Mouse (Mus musculus) forebrain, embryonic 14.5 days (tissue): ENCODE results near the gene Cacna1g. TPM values are rescaled to one million over a fixed set of nuclear protein-coding genes. Genes with fewer than 3 reads are reported as not detected.

Experiments
- ATAC-seq: fragments of 200-750 bp; cut with Nextera tagmentation; 2 replicates; pipeline ENCODE4 v1.8.0; 2017; ENCODE audit warnings: mild to moderate bottlenecking, moderate library complexity
- DNase-seq: peaks from one replicate; pipeline ENCODE4 v3.0.0-alpha.2; 2015; ENCODE audit warnings: low spot score
- H3K27ac ChIP-seq: fragments of 300-500 bp; sonication (generic); 2 replicates; pipeline ENCODE4 v1.5.1; 2014; ENCODE audit warnings: low read depth, mild to moderate bottlenecking, control low read depth, low read length, moderate library complexity
- H3K27me3 ChIP-seq: fragments of 300-500 bp; sonication (generic); replicated peaks from 2 replicates; pipeline ENCODE4 v1.6.1; 2014; ENCODE audit warnings: low read length, control low read depth, mixed read lengths; ENCODE audit not compliant: control insufficient read depth, insufficient read depth
- H3K36me3 ChIP-seq: fragments of 300-500 bp; sonication (generic); 2 replicates; pipeline ENCODE4 v1.6.1; 2014; ENCODE audit warnings: low read length, control low read depth; ENCODE audit not compliant: control insufficient read depth, insufficient read depth
- H3K4me1 ChIP-seq: fragments of 300-500 bp; sonication (generic); 2 replicates; pipeline ENCODE4 v1.6.1; 2014; ENCODE audit warnings: antibody characterized with exemption, low read length, control low read depth; ENCODE audit not compliant: control insufficient read depth, insufficient read depth
- H3K4me2 ChIP-seq: fragments of 300-500 bp; sonication (generic); 2 replicates; pipeline ENCODE4 v1.6.1; 2014; ENCODE audit warnings: mild to moderate bottlenecking, control low read depth, low read length
- H3K4me3 ChIP-seq: fragments of 300-500 bp; sonication (generic); 2 replicates; pipeline ENCODE4 v1.5.1; 2014; ENCODE audit warnings: low read depth, low read length, control low read depth
- H3K9ac ChIP-seq: fragments of 300-500 bp; sonication (generic); 2 replicates; pipeline ENCODE4 v1.6.1; 2014; ENCODE audit warnings: mild to moderate bottlenecking, low read length, control low read depth, moderate library complexity
- H3K9me3 ChIP-seq: fragments of 300-500 bp; sonication (generic); replicated peaks from 2 replicates; pipeline ENCODE4 v1.6.1; 2016; ENCODE audit warnings: low read length, control low read depth, mixed read lengths; ENCODE audit not compliant: control insufficient read depth
- WGBS: fragments of 180-500 bp; shearing (Covaris S2); extraction: QIAGEN DNeasy Blood & Tissue Kit; methylation state at CpG from one replicate; pipeline ENCODE4 v1.1.7; 2014; 5-methylcytosine and 5-hydroxymethylcytosine counted together
- polyA plus RNA-seq: library from polyadenylated mRNA; unstranded; fragments of >200 nt; fragmentation: Nextera tagmentation; extraction: Ambion mirVana; gene quantifications from 2 replicates; pipeline ENCODE4 v1.2.1, GENCODE M21; 2014

Cacna1g gene
- polyA plus RNA-seq, 1 experiment from 2014 or later: 7.1 TPM

GRCm38 (mm10) chr11:94498093-94498996 lies 24.3 kb upstream of the Cacna1g start:
- peaks cover 19% of the 10 kb centered on the region for H3K4me1 ChIP-seq
- peak overlapping the region; percentile 13; the same call in 1 of the 2 replicates for H3K9ac ChIP-seq
- peak; percentile 68 for DNase-seq
- no peaks in the 10 kb centered on the region for H3K36me3 ChIP-seq
- H3K27ac ChIP-seq: no peak overlapping the region
- 0 out of 2 replicates have a peak, but pooled peaks cover 5% of the 10 kb centered on the region for H3K27me3 ChIP-seq
- H3K9me3 ChIP-seq: no peaks in the 10 kb centered on the region
- H3K4me2 ChIP-seq: peak overlapping the region; percentile 51
- peak; percentile 62 for ATAC-seq
- 15% methylated on average over 19 of the region's 19 CpGs for WGBS
- H3K4me3 ChIP-seq: no peak overlapping the region

- no peak overlapping the region for H3K9ac ChIP-seq
- H3K9me3 ChIP-seq: no peaks in the 10 kb centered on the region
- ATAC-seq (no peak), DNase-seq (no peak)
- 92% methylated on average over 3 of the region's 3 CpGs for WGBS
- H3K4me2 ChIP-seq: no peak overlapping the region
- no peaks in the 10 kb centered on the region for H3K36me3 ChIP-seq
- H3K27ac ChIP-seq: no peak overlapping the region
- 0 out of 2 replicates have a peak, but pooled peaks cover 5% of the 10 kb centered on the region for H3K27me3 ChIP-seq
- no peak overlapping the region for H3K4me3 ChIP-seq
- H3K4me1 ChIP-seq: peaks cover 19% of the 10 kb centered on the region
These were observed 21.4 kb upstream of the Cacna1g start for GRCm38 (mm10) chr11:94495415-94495814.

GRCm38 (mm10) chr11:94491749-94492099 lies 17.7 kb upstream of the Cacna1g start:
- H3K4me3 ChIP-seq: peak overlapping the region; percentile 54

GRCm38 (mm10) chr11:94491035-94491748 lies 17.2 kb upstream of the Cacna1g start:
- H3K9me3 ChIP-seq: no peaks in the 10 kb centered on the region
- H3K36me3 ChIP-seq: no peaks in the 10 kb centered on the region
- H3K4me1 ChIP-seq: peaks cover 2% of the 10 kb centered on the region; the same call in 1 of the 2 replicates
- ATAC-seq (peak; percentile 83), DNase-seq (peak; percentile 83)
- H3K4me2 ChIP-seq: peak overlapping the region; percentile 70
- peak overlapping the region; percentile 54 for H3K4me3 ChIP-seq
- no peak overlapping the region for H3K27ac ChIP-seq
- H3K9ac ChIP-seq: peak overlapping the region; percentile 76
- no peaks in the 10 kb centered on the region for H3K27me3 ChIP-seq
- WGBS: 3% methylated on average over 53 of the region's 55 CpGs

More at GRCm38 (mm10) chr11:94491749-94492099, 17.7 kb upstream of the Cacna1g start:
- no peaks in the 10 kb centered on the region for H3K9me3 ChIP-seq
- H3K27me3 ChIP-seq: no peaks in the 10 kb centered on the region
- no peak overlapping the region for H3K27ac ChIP-seq
- H3K4me1 ChIP-seq: peaks cover 2% of the 10 kb centered on the region; the same call in 1 of the 2 replicates
- ATAC-seq (peak; percentile 10; the same call in 1 of the 2 replicates), DNase-seq (no peak)
- WGBS: 65% methylated on average over 7 of the region's 7 CpGs
- peak overlapping the region; percentile 76 for H3K9ac ChIP-seq
- peak overlapping the region; percentile 70 for H3K4me2 ChIP-seq
- no peaks in the 10 kb centered on the region for H3K36me3 ChIP-seq

- Histone ChIP-seq H3K36me3 (no peaks in the 10 kb centered on the region), H3K9ac (no peak overlapping the region; the same call in 1 of the 2 replicates), H3K27ac (no peak overlapping the region), H3K4me3 (no peak overlapping the region), H3K9me3 (no peaks in the 10 kb centered on the region), H3K4me2 (no peak overlapping the region), H3K27me3 (no peaks in the 10 kb centered on the region), H3K4me1 (peaks cover 2% of the 10 kb centered on the region; the same call in 1 of the 2 replicates)
- DNase-seq (no peak), ATAC-seq (no peak)
- WGBS: 33% methylated on average over 4 of the region's 4 CpGs
These were observed 15.7 kb upstream of the Cacna1g start for GRCm38 (mm10) chr11:94489745-94490144.

GRCm38 (mm10) chr11:94488767-94489533 lies 15.0 kb upstream of the Cacna1g start:
- no peaks in the 10 kb centered on the region for H3K36me3 ChIP-seq
- no peak overlapping the region for H3K9ac ChIP-seq
- DNase-seq: no peak
- no peaks in the 10 kb centered on the region for H3K9me3 ChIP-seq
- no peak for ATAC-seq
- 93% methylated on average over 11 of the region's 11 CpGs for WGBS
- peaks cover 2% of the 10 kb centered on the region; the same call in 1 of the 2 replicates for H3K4me1 ChIP-seq
- H3K27me3 ChIP-seq: no peaks in the 10 kb centered on the region
- H3K4me2 ChIP-seq: no peak overlapping the region
- no peak overlapping the region for H3K27ac ChIP-seq
- H3K4me3 ChIP-seq: no peak overlapping the region

GRCm38 (mm10) chr11:94486001-94486400 lies 12.0 kb upstream of the Cacna1g start, which contains the start of gene Spata20:
Gene Spata20 (minus strand): TSS chr11:94486179.
- no peak within 1 kb of the TSS for H3K9ac ChIP-seq
- no peak within 1 kb of the TSS for H3K27ac ChIP-seq
- ATAC-seq (peak; percentile 75), DNase-seq (peak; percentile 83)
- WGBS: 1% methylated on average over 24 of the region's 24 CpGs
- no peaks in the 10 kb centered on the region for H3K36me3 ChIP-seq
- H3K9me3 ChIP-seq: no peaks in the 10 kb centered on the region
- H3K4me2 ChIP-seq: peak within 1 kb of the TSS; percentile 33; the same call in 1 of the 2 replicates
- H3K4me3 ChIP-seq: no peak within 1 kb of the TSS
- H3K4me1 ChIP-seq: peaks cover 2% of the 10 kb centered on the region; the same call in 1 of the 2 replicates
- H3K27me3 ChIP-seq: no peaks in the 10 kb centered on the region

GRCm38 (mm10) chr11:94485223-94485622 lies 11.2 kb upstream of the Cacna1g start:
- Histone ChIP-seq H3K27me3 (no peaks in the 10 kb centered on the region), H3K4me3 (no peak overlapping the region), H3K9ac (no peak overlapping the region), H3K4me1 (peaks cover 2% of the 10 kb centered on the region; the same call in 1 of the 2 replicates), H3K36me3 (no peaks in the 10 kb centered on the region), H3K4me2 (no peak overlapping the region), H3K27ac (no peak overlapping the region), H3K9me3 (no peaks in the 10 kb centered on the region)
- 80% methylated on average over 5 of the region's 5 CpGs for WGBS
- no peak for DNase-seq
- no peak for ATAC-seq
